Mouse (Mus musculus): ENCODE data around the gene Hist1h2bb. TPM values are rescaled to one million over a fixed set of nuclear protein-coding genes. Genes with fewer than 3 reads are reported as not detected.
"Not testable (repeated sequence)": the region's sequence is repeated elsewhere in the genome, so short reads cannot be mapped to it uniquely, and the experiment has no call there.

Gene Hist1h2bb
- polyA plus RNA-seq, 1 experiment from 2014 or later, result 2.1 TPM

GRCm38 (mm10) chr13:23765172-23765513 is 18.6 kb downstream of the Hist1h2bb start:
- Histone ChIP-seq H3K27me3 (ENCODE audit: control insufficient read depth, insufficient read depth, low read length) (no peaks in the 10 kb centered on the region), H3K9ac (ENCODE audit: low read length) (no peak overlapping the region), H3K9me3 (ENCODE audit: control insufficient read depth, low read length) (no peaks in the 10 kb centered on the region), H3K4me3 (ENCODE audit: low read depth, low read length) (no peak overlapping the region), H3K4me2 (no peak overlapping the region), H3K36me3 (ENCODE audit: control insufficient read depth, insufficient read depth, low read length) (no peaks in the 10 kb centered on the region), H3K27ac (ENCODE audit: low read depth, low read length) (no peak overlapping the region), H3K4me1 (ENCODE audit: control insufficient read depth, insufficient read depth, low read length) (peaks cover 18% of the 10 kb centered on the region)
- 74% methylated on average over 1 of the region's 1 CpGs for WGBS
- DNase-seq (ENCODE audit: low spot score, missing footprints) (no peak), ATAC-seq (ENCODE audit: low FRiP score) (no peak)

GRCm38 (mm10) chr13:23766772-23767171 is 20.2 kb downstream of the Hist1h2bb start:
- no peaks in the 10 kb centered on the region for H3K27me3 ChIP-seq (ENCODE audit: control insufficient read depth, insufficient read depth, low read length)
- H3K9ac ChIP-seq (ENCODE audit: low read length), result no peak overlapping the region
- H3K27ac ChIP-seq (ENCODE audit: low read depth, low read length), result no peak overlapping the region
- H3K4me3 ChIP-seq (ENCODE audit: low read depth, low read length), result no peak overlapping the region
- no peaks in the 10 kb centered on the region for H3K9me3 ChIP-seq (ENCODE audit: control insufficient read depth, low read length)
- H3K4me1 ChIP-seq (ENCODE audit: control insufficient read depth, insufficient read depth, low read length), result peaks cover 11% of the 10 kb centered on the region
- no peak overlapping the region for H3K4me2 ChIP-seq
- DNase-seq (ENCODE audit: low spot score, missing footprints), result no peak
- no peaks in the 10 kb centered on the region for H3K36me3 ChIP-seq (ENCODE audit: control insufficient read depth, insufficient read depth, low read length)
- no peak for ATAC-seq (ENCODE audit: low FRiP score)

GRCm38 (mm10) chr13:23768834-23769397 is 22.4 kb downstream of the Hist1h2bb start:
- no peak overlapping the region for H3K4me2 ChIP-seq
- no peak overlapping the region for H3K27ac ChIP-seq (ENCODE audit: low read depth, low read length)
- H3K36me3 ChIP-seq (ENCODE audit: control insufficient read depth, insufficient read depth, low read length), result no peaks in the 10 kb centered on the region
- ATAC-seq (ENCODE audit: low FRiP score), result no peak
- no peaks in the 10 kb centered on the region for H3K9me3 ChIP-seq (ENCODE audit: control insufficient read depth, low read length)
- DNase-seq (ENCODE audit: low spot score, missing footprints), result no peak
- 47% methylated on average over 5 of the region's 5 CpGs for WGBS
- H3K27me3 ChIP-seq (ENCODE audit: control insufficient read depth, insufficient read depth, low read length), result no peaks in the 10 kb centered on the region
- H3K4me3 ChIP-seq (ENCODE audit: low read depth, low read length), result no peak overlapping the region
- no peak overlapping the region for H3K9ac ChIP-seq (ENCODE audit: low read length)
- peaks cover 6% of the 10 kb centered on the region for H3K4me1 ChIP-seq (ENCODE audit: control insufficient read depth, insufficient read depth, low read length)

GRCm38 (mm10) chr13:23769613-23770012 is 23.1 kb downstream of the Hist1h2bb start, which contains the start of gene Trim38:
Gene Trim38, plus strand, starts transcription at chr13:23769913.
- not testable (repeated sequence) for H3K27me3 ChIP-seq (ENCODE audit: control insufficient read depth, insufficient read depth, low read length); H3K4me3 ChIP-seq (ENCODE audit: low read depth, low read length); H3K4me2 ChIP-seq; H3K36me3 ChIP-seq (ENCODE audit: control insufficient read depth, insufficient read depth, low read length); H3K4me1 ChIP-seq (ENCODE audit: control insufficient read depth, insufficient read depth, low read length); H3K27ac ChIP-seq (ENCODE audit: low read depth, low read length); H3K9me3 ChIP-seq (ENCODE audit: control insufficient read depth, low read length); H3K9ac ChIP-seq (ENCODE audit: low read length); DNase-seq (ENCODE audit: low spot score, missing footprints); ATAC-seq (ENCODE audit: low FRiP score)
- WGBS, result 84% methylated on average over 2 of the region's 2 CpGs

- no peaks in the 10 kb centered on the region for H3K4me1 ChIP-seq (ENCODE audit: control insufficient read depth, insufficient read depth, low read length)
- H3K27me3 ChIP-seq (ENCODE audit: control insufficient read depth, insufficient read depth, low read length), result no peaks in the 10 kb centered on the region
- peak overlapping the region; percentile 28 for H3K4me2 ChIP-seq
- no peaks in the 10 kb centered on the region for H3K9me3 ChIP-seq (ENCODE audit: control insufficient read depth, low read length)
- H3K27ac ChIP-seq (ENCODE audit: low read depth, low read length), result no peak overlapping the region
- DNase-seq (ENCODE audit: low spot score, missing footprints), result peak; percentile 90
- ATAC-seq (ENCODE audit: low FRiP score), result peak; percentile 97
- no peaks in the 10 kb centered on the region for H3K36me3 ChIP-seq (ENCODE audit: control insufficient read depth, insufficient read depth, low read length)
- H3K4me3 ChIP-seq (ENCODE audit: low read depth, low read length), result no peak overlapping the region
- no peak overlapping the region for H3K9ac ChIP-seq (ENCODE audit: low read length)
- WGBS, result 25% methylated on average over 21 of the region's 21 CpGs
These were observed 26.2 kb downstream of the Hist1h2bb start for GRCm38 (mm10) chr13:23772561-23773313.

- Histone ChIP-seq H3K4me2 (no peak overlapping the region), H3K4me3 (ENCODE audit: low read depth, low read length) (no peak overlapping the region), H3K27ac (ENCODE audit: low read depth, low read length) (no peak overlapping the region), H3K9me3 (ENCODE audit: control insufficient read depth, low read length) (no peaks in the 10 kb centered on the region), H3K36me3 (ENCODE audit: control insufficient read depth, insufficient read depth, low read length) (no peaks in the 10 kb centered on the region), H3K27me3 (ENCODE audit: control insufficient read depth, insufficient read depth, low read length) (no peaks in the 10 kb centered on the region), H3K9ac (ENCODE audit: low read length) (no peak overlapping the region), H3K4me1 (ENCODE audit: control insufficient read depth, insufficient read depth, low read length) (no peaks in the 10 kb centered on the region)
- ATAC-seq (ENCODE audit: low FRiP score) (no peak), DNase-seq (ENCODE audit: low spot score, missing footprints) (no peak)
- WGBS, result 96% methylated on average over 7 of the region's 7 CpGs
These were observed 31.8 kb downstream of the Hist1h2bb start for GRCm38 (mm10) chr13:23778339-23778738.

GRCm38 (mm10) chr13:23779025-23779424 is 32.5 kb downstream of the Hist1h2bb start:
- H3K4me3 ChIP-seq (ENCODE audit: low read depth, low read length), result no peak overlapping the region
- no peak overlapping the region for H3K27ac ChIP-seq (ENCODE audit: low read depth, low read length)
- DNase-seq (ENCODE audit: low spot score, missing footprints), result no peak
- no peak overlapping the region for H3K9ac ChIP-seq (ENCODE audit: low read length)
- no peak overlapping the region for H3K4me2 ChIP-seq
- no peaks in the 10 kb centered on the region for H3K9me3 ChIP-seq (ENCODE audit: control insufficient read depth, low read length)
- H3K27me3 ChIP-seq (ENCODE audit: control insufficient read depth, insufficient read depth, low read length), result no peaks in the 10 kb centered on the region
- H3K4me1 ChIP-seq (ENCODE audit: control insufficient read depth, insufficient read depth, low read length), result no peaks in the 10 kb centered on the region
- no peak for ATAC-seq (ENCODE audit: low FRiP score)
- WGBS, result 83% methylated on average over 4 of the region's 4 CpGs
- no peaks in the 10 kb centered on the region for H3K36me3 ChIP-seq (ENCODE audit: control insufficient read depth, insufficient read depth, low read length)

- Histone ChIP-seq H3K27ac (ENCODE audit: low read depth, low read length) (no peak overlapping the region), H3K4me2 (no peak overlapping the region), H3K9me3 (ENCODE audit: control insufficient read depth, low read length) (no peaks in the 10 kb centered on the region), H3K36me3 (ENCODE audit: control insufficient read depth, insufficient read depth, low read length) (no peaks in the 10 kb centered on the region), H3K4me1 (ENCODE audit: control insufficient read depth, insufficient read depth, low read length) (no peaks in the 10 kb centered on the region), H3K27me3 (ENCODE audit: control insufficient read depth, insufficient read depth, low read length) (no peaks in the 10 kb centered on the region), H3K4me3 (ENCODE audit: low read depth, low read length) (no peak overlapping the region), H3K9ac (ENCODE audit: low read length) (no peak overlapping the region)
- no peak for ATAC-seq (ENCODE audit: low FRiP score)
- WGBS, result 55% methylated on average over 2 of the region's 2 CpGs
- DNase-seq (ENCODE audit: low spot score, missing footprints), result peak; percentile 91
These were observed 46.0 kb downstream of the Hist1h2bb start for GRCm38 (mm10) chr13:23792520-23792919.

Measured in midbrain, embryonic 11.5 days (tissue).